Mouse (Mus musculus): ENCODE measurements around the gene Proz. TPM values are rescaled to one million over a fixed set of nuclear protein-coding genes. Genes with fewer than 3 reads are reported as not detected.

Proz gene
- total RNA-seq, 2 experiments from 2014 or later, result 0.04 TPM; not detected in 1

DNA sequence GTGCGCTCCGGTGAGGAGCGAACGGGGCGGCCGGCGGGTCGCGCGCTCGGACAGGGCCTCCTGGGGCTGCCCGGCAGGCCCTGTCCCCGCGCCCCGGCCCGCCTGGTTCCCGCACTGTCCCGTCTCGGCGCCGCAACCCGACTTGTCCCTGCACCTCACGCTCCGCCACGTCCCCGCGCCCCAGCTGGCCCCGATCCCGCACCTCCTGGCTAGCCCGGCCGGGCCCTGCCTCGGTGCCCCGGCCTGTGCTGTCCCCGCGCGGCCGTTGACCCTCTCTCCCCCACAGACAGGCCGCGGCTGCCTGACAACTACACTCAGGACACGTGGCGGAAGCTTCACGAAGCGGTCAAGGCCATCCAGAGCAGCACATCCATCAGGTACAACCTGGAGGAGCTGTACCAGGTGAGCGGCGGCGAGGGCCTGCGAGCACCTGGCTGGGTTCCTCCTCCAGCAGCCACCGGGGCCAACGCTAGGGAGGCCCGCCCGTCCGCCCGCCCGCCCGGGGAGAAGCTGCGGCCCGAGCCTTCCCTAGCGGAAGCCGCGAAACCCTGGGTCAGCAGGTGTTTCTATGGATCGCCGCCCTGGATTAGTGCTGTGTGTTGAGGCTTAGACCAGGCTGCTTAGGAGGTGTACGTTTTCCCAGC lies 45.3 kb downstream of the Proz start:
- no peak for ATAC-seq (replicated peaks; ENCODE audit: poor library complexity)

DNA sequence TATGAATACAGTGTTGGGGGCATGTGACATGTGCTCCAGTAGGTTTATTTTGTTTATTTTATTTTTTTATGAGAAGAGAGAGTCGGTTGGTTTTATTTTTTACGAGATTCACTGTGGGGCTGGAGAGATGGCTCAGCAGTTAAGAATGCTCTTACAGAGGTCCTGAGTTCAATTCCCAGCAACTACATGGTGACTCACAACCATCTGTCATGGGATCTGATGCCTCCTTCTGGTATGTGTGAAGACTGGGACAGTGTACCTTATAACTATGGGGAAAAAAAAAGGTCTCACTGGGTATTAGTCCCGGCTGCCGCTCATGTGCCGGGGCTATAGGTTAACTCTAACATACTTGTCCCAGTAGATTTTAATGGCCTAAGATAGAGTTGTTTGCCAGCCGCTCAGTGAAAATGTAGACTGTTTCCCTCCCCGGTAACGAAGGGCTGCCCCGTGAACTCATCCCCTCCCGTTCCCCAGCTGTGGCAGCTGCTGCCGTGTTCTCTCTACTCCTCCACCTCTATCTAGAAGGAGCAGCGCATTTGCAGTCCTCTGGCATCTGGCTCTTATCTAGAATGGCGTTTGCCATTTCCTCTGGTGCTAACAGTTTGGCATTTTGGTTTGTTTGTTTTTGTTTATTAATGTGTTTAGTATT lies 47.4 kb downstream of the Proz start:
- ATAC-seq (replicated peaks; ENCODE audit: poor library complexity), result peak; percentile 45

DNA sequence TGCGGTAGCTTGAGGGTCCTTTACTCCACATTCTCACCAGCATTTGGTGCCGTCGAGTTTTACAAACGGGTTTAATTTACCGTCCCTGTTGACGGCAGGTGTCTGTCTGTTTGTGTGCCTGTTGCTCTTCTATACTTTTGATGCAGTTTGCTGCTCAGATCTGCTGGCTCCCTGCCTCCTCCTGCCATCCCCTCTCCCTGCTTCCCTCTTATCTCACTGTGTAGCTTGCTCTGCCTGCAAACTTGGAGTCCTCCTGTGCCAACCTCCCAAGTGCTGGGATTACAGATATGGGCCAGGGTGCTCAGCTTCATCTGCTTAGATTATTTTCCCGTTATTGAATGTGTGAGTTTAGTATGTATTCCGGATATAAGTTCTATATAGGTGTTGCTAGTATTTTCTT lies 48.3 kb downstream of the Proz start:
- ATAC-seq (replicated peaks; ENCODE audit: poor library complexity), result peak; percentile 41

DNA sequence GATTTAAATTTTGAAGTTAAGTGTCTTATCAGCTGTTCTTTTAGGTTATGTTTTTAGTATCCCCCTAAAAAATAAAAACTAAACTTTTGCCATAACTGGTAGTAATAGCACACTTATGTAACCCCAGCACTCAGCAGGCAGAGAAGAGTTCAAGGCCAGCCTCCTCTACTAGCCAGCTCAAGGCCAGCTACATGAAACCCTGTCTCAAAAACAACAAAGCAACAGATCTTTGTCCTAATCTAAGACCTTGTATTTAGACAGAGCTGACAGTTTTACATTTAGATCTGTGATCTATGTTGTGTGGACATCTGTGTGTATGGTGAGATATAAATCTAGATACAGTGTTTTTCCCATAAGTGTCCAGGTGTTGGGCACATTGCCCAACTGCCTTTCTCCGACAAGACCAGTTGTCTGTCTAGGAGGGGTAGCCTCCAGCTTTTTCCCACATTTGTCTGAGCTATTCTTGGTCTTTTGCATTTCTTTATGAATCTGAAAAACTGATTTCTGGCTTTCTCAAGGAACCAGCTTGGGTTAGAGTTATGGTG lies 48.8 kb downstream of the Proz start:
- ATAC-seq (replicated peaks; ENCODE audit: poor library complexity), result no peak

DNA sequence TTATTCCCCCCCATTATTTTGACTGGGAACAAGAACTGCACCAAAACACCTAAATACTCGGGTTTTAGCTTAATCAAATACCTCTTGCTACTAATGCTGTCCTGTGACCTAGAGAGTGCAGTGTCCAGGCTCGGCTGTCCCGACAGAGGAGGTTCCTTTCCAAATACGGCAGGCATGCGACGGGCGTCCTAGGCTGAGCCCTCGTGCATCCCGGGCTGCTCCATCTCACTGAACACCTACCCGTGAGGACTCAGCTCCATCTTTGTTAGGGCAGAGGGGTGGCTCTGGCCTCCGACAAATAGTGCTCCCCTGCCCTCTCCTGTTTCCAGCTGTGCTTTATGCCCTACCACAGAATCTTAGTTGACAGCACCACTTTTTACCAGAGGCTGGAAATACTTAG lies 51.2 kb downstream of the Proz start:
- ATAC-seq (replicated peaks; ENCODE audit: poor library complexity), result no peak

DNA sequence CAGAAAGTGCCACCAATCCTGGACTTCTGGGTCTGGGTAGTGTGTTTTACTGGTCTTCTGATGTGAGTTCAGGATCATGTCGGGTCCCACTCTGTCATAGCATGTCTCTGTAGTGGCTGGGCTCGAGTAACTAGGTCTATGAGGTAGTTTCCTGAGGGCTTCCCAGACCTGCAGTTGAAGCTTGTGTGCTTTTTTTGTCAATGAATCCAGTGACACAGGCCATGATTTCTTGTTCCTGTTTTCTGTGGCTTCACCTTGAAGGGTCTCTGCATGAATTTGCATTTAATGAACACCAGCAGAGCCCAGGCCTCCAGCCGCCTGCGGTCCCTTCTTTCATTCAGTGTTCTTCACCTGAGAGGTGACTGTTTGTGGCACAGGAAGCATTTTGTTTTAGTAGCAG lies 52.5 kb downstream of the Proz start:
- no peak for ATAC-seq (replicated peaks; ENCODE audit: poor library complexity)

DNA sequence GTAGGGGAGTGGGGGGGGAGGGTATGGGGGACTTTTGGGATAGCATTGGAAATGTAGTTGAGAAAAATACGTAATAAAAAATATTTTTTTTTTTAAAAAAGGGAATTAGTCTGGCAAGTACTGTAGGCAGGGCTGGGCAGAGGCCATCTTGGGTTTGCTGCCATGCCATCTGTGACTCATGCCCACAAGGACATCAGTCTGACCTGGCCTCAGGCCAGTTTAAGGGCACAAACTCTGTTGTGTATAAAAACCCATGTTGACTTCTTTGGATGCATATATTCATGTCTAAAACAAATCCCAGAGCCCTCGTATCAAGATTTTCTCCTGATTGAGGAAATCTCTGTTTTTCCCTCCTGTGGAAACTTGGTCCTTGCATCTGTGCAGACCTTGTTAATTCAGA lies 56.4 kb downstream of the Proz start:
- no peak for ATAC-seq (replicated peaks; ENCODE audit: poor library complexity)

DNA sequence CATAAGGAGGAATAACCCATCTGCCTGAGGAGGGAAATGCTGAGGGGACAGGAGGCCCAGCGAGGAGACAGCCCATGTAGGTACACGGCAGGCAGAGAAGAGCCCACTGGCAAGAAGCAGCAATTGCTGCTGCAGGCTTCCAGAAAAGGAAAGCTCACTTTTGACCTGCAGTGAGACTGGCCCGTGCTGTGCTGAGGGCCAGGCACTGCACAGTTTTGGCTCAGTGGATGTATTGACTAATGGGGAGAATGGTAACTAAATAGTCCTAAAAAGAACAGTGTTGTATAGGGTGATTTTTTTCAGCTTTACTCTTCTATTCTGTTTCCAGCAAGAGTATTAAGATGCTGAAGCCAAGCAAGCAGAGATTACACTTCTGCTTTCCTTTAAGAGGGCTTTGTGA lies 57.8 kb downstream of the Proz start:
- ATAC-seq (replicated peaks; ENCODE audit: poor library complexity), result no peak

DNA sequence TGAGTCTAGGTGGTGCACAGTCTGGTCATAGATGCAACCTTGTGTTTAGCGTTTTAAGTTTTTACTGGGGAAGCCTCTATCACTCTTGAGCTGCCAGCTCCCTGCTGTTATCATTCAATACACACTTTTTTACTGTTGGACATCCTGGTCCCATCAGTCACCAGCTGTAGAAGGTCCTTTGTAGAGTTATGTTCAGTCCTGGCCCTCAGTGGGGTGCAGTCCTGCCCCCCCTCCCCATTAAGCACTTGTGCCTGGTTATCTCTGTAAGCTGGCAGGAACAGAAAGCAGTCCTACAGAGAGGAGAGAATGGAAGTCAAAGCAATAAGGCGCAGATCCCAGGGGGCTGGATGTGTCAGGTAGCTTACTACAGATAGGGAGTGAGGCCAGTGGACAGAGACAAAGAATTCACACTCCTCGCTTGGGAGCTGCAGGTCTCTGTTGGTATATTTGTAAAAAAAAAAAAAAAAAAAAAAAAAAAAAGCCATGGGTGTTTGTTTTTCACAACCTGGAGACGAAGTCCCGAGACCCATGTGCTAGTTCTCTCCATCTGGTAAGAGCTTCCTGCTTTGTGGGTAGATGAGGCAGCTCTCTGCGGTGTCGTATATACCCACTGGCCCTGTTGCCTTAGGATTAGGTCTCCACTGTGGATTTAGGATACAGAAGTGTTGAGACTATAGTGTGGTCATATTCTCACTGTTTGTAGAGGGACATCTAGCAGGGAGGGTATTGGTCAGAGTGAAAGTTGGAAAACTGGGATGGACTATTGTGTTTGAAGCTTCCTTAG lies 60.4 kb downstream of the Proz start:
- ATAC-seq (replicated peaks; ENCODE audit: poor library complexity), result peak; percentile 67

DNA sequence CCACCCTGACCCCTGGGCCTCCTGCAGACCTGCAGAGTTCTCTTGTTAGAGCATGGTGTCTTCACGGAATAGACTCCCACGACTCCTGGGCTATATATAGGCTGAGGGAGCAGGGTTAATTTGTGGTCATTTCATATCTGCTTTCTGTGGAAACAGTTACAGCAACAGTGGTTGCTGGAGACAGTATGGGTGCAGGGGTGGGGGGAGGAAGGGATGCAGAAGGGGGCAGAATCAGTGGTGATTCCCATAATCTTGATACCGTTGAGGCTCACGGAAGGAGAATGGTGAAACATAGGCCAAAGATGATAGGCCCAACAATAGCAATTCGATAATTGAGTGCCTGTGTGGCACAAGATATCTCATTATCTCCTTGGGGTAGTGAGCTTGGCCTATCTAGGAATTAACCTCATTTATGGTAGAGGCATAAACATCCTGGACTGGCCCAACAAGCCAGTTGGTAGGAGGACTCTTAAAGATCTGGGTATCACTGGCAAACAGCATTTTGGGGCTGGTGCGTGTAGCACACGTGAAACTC lies 62.2 kb downstream of the Proz start:
- ATAC-seq (replicated peaks; ENCODE audit: poor library complexity), result peak; percentile 72

DNA sequence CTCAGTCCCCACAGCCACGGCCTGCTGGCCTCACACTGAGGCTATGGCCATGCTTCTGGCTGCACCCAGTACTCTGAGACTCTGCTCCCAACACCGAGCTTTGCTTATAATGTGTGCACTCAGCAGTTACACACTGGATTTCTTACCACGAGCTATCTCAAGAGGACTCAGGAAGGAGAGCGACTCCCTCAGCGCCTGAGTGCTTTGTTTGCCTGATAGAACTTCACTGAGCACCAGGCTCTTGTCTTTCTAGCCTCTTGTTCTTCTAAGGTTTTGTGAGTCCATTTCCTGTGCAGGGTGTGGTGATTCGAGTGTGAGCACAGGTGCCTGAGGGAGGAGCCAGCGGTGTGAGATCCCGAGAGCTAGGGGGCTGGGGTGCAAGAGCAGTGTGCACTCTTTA lies 64.2 kb downstream of the Proz start:
- no peak for ATAC-seq (replicated peaks; ENCODE audit: poor library complexity)

Other genes starting within 250 kb of the Proz start
- gene Mcf2l, start 187.1 kb upstream of the Proz start, total RNA-seq (2015), result 7.6 and 8.8 TPM in 2 replicates
- gene Mcf2l, start 187.1 kb upstream of the Proz start, total RNA-seq (2017), result 19.9 and 20.2 TPM in 2 replicates
- gene F7, start 34.9 kb upstream of the Proz start, total RNA-seq (2015), result 0.15 and 0.72 TPM in 2 replicates
- gene F7, start 34.9 kb upstream of the Proz start, total RNA-seq (2017), result 0.44 and 0.79 TPM in 2 replicates
- 8.3 and 17.8 TPM in 2 replicates for gene F10, start 23.6 kb upstream of the Proz start, total RNA-seq (2015)
- gene F10, start 23.6 kb upstream of the Proz start, total RNA-seq (2017), result 21.9 and 28.2 TPM in 2 replicates
- 18.5 and 20.6 TPM in 2 replicates for gene Pcid2, start 44.5 kb downstream of the Proz start, total RNA-seq (2015)
- gene Pcid2, start 44.5 kb downstream of the Proz start, total RNA-seq (2017), result 16.5 and 17.1 TPM in 2 replicates
- 84.2 and 89.0 TPM in 2 replicates for gene Cul4a, start 44.7 kb downstream of the Proz start, total RNA-seq (2015)
- gene Cul4a, start 44.7 kb downstream of the Proz start, total RNA-seq (2017), result 78.0 and 102 TPM in 2 replicates
- 209 and 240 TPM in 2 replicates for gene Lamp1, start 98.2 kb downstream of the Proz start, total RNA-seq (2015)
- gene Lamp1, start 98.2 kb downstream of the Proz start, total RNA-seq (2017), result 259 and 273 TPM in 2 replicates
- 0.71 and 1.0 TPM in 2 replicates for gene Grtp1, start 139.7 kb downstream of the Proz start, total RNA-seq (2015)
- 0.08 and 0.37 TPM in 2 replicates for gene Grtp1, start 139.7 kb downstream of the Proz start, total RNA-seq (2017)
- not detected in 2 replicates for gene Adprhl1, start 193.2 kb downstream of the Proz start, total RNA-seq (2015)
- gene Adprhl1, start 193.2 kb downstream of the Proz start, total RNA-seq (2017), result not detected in 2 replicates
- gene Dcun1d2, start 227.2 kb downstream of the Proz start, total RNA-seq (2015), result 13.2 and 16.8 TPM in 2 replicates
- 18.9 and 23.2 TPM in 2 replicates for gene Dcun1d2, start 227.2 kb downstream of the Proz start, total RNA-seq (2017)
- gene Tmco3, start 227.3 kb downstream of the Proz start, total RNA-seq (2015), result 10.1 and 10.5 TPM in 2 replicates
- 9.5 and 13.0 TPM in 2 replicates for gene Tmco3, start 227.3 kb downstream of the Proz start, total RNA-seq (2017)

Measured in megakaryocyte progenitor cell, adult 5-6 weeks (primary cell).